Mouse (Mus musculus) kidney, postnatal 4 days (tissue): ENCODE measurements at regions not wholly inside any gene's neighbourhood (a gene's known extent, or its start where the extent isn't known, plus 50 kb on each side); places are given as distances from the start of the nearest gene placed in this dataset.

Source experiments
- DNase-seq, 2 experiments: peaks; one replicate each; pipeline ENCODE4 v3.0.0; 2021; ENCODE audit warnings: mixed read lengths in 2 of 2

DNA sequence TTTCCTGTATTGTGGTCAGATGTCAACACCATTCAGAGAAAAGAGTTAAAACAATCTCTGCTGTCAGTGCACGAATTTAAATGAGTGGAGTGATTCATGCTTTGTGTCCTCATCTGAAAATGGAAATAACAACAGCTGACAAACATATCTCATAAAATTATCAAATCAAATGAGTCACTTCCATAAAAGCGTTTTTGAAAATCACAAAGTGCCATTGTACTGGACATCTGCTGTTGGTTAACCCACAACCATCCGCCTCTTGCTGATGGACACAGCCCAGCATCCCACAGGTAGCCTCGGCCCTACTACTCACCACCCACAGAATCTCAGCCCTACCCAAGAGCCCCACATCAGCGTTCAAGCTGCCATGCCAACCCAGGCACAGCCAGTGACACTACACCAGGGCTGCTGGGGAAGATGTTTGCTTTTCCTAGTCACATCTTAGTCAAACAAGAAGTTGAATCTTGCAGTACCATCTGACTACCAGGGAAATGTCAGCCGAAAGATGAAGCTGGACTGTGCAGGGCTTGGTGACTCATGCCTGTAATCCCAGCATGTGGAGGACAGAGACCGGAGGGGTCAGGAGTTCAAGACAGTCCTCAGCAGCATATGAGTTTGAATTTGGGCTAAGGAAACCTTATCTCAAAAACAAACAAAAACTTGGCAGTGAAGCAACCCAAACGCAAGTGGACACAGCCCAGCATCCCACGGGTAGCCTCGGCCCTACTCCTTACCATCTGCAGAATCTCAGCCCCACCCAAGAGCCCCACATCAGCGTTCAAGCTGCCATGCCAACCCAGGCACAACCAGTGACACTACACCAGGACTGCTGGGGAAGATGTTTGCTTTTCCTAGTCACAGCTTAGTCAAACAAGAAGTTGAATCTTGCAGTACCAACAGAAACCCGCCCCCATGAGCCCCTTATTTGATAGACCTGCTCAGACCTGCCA is 131.9 kb upstream of the Noct start:
- no peak for DNase-seq

DNA sequence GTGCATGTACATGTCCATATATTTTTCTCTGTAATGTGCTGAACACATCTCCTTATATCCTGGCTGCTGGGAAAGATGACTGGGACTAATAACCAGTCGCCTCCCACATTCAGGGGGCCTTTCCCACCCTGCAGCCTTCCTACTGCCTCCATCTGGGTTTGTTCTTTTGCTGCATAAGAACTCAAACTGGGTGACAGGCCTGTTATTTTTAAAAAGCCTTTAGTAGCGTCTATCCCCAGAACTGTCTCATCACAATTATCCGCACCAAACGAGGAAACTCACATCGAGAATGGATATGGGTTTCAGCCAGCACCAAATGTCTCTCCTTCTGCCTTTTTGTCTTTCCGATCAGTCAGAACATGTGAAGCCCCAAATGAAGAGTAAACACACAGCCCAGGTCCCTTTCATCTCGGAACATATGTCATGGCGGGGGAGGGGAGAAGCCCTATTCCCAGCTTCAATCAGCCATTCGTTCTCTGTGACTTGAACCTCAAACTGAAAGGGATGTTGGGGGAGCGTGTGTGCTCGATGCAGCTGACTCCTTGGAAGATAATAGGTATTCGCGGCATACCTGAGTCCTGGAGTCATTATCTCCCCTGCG is 128.3 kb upstream of the Noct start:
- no peak for DNase-seq

DNA sequence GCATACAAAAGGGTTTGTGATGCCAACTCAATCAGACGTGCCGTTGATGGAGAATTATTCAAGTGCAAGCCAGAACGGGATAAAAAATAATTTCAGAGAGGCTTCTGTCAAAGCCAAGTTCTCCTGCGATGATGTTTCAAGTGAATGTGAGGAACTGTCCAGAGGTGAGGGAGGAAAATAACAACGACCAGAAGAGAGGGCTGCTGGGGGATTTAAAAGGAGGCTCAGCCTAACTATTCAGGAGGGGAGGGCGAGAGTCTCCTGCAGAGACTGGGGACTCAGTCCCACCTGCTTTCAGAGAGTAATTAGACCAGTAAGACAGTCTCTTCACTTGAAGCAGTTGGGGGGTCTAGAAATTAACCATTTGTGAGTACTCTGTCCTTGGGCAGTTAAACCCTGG is 127.7 kb upstream of the Noct start:
- DNase-seq: no peak

DNA sequence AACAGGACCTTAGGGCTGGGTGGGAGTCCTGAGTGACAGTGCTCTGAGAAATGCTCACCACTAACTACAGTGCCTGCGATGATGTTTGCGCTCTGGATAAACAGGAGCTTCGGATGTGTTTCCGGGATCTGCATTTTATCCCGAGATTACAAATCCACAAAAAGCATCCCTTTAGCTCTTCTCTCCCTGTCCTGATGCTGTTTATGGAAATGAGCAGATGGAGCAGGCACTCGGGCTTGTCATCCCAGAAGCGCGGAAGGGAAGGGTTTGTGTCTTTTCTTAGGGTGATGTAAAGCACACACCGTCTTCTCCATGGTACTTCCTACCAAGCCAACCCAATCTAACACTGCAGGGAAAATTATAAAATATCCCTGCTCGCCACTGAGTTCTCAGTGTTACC is 126.9 kb upstream of the Noct start:
- DNase-seq: no peak

- DNase-seq: no peak
Observed at GRCm38 (mm10) chr3:51099966-51100365, 124.3 kb upstream of the Noct start.

GRCm38 (mm10) chr3:51108639-51109202 is 115.5 kb upstream of the Noct start:
- no peak for DNase-seq

- no peak for DNase-seq
Observed at GRCm38 (mm10) chr3:51111241-51111640, 113.0 kb upstream of the Noct start.

GRCm38 (mm10) chr3:51112351-51112750 is 111.9 kb upstream of the Noct start:
- no peak for DNase-seq

GRCm38 (mm10) chr3:51115921-51116320 is 108.3 kb upstream of the Noct start:
- no peak for DNase-seq

- peak; percentile 40 to 57 for DNase-seq
Observed at GRCm38 (mm10) chr3:51118706-51119105, 105.5 kb upstream of the Noct start.

GRCm38 (mm10) chr3:51120522-51120921 is 103.7 kb upstream of the Noct start:
- peak in 1 of 2 experiments; percentile 13 for DNase-seq

- DNase-seq: peak; percentile 73 to 75
Observed at GRCm38 (mm10) chr3:51121703-51122540, 102.3 kb upstream of the Noct start.

DNA sequence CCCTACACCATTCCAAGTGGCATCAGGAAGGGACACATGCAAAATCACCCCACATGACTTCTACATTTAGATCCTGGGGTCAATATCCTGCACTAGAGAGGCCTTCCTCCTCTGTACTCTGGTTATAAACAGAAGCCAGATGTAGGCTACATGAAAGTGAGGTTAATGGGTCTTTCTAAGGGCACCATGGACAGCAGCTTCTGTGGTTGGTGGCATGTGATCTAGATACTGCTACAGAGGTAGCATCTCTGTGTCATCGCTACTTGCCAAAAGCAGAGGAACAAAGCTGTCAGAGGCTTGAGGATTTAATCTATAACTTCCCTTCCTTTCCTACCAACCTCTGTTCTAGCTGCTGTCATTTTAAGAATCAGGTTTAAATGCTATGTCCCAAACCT is 101.7 kb upstream of the Noct start:
- no peak for DNase-seq

DNA sequence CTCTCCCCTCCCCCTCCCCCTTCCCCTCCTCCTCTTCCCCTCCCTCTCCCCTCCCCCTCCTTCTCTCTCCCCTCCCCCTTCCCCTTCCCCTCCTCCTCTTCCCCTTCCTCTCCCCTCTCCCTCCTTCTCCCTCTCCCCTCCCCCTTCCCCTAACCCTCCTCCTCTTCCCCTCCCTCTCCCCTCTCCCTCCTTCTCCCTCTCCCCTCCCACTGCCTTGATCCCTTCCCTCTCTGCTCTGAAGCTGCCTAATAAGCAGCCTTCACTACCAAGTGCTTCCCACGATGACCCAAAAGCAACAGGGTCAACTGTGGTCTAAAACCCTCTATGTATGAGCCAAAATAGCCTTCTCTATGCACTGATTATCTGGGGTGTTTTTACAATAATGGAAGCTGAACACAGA is 96.4 kb upstream of the Noct start:
- no peak for DNase-seq

- no peak for DNase-seq
Observed at GRCm38 (mm10) chr3:51128491-51129155, 95.6 kb upstream of the Noct start.

- DNase-seq: no peak
Observed at GRCm38 (mm10) chr3:51130709-51131108, 93.5 kb upstream of the Noct start.

- no peak for DNase-seq
Observed at GRCm38 (mm10) chr3:51131341-51131740, 92.9 kb upstream of the Noct start.

GRCm38 (mm10) chr3:51132736-51133135 is 91.5 kb upstream of the Noct start:
- no peak for DNase-seq

DNA sequence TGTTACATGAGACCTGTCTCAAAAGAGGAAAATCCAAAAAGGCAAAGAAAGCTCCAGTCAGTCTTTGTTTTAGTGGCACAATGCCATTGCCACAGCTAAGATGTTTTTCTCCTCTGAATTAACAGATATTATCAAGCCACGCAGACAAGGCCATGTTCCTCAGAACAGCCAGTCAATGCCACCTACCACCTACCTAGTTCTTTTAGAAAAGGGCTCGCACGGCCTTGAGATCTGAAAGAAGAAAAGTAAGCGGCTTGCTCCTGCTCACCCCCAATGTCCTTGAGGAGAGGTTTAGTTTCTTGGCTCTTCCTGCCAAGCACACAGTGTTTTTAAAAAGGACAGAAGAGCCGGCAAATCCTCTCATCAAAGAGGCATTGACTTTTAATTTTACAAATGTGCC is 88.7 kb upstream of the Noct start:
- no peak for DNase-seq

- DNase-seq: no peak
Observed at GRCm38 (mm10) chr3:51137730-51138312, 86.4 kb upstream of the Noct start.

DNA sequence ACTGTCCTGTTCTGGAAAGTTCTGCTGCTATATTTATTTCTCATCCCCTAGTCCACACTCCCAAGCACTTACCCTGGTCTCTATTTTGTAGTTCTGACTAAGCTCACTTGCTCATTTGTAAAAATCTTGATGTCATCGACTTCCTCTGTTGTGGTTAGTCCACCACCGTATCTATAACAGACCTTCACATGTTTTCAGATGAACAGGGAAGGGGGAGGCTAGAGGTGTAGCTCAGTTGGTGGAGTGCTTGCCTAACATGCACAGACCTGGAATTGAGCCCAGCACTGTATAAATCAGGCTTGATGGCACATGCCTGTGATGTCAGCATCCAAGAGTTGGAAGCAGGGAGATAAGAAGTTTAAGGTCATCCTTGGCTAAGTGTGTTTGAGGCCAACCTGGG is 78.3 kb upstream of the Noct start:
- DNase-seq: no peak

GRCm38 (mm10) chr3:51150012-51150411 is 74.2 kb upstream of the Noct start:
- peak; percentile 17 to 43 for DNase-seq
